Mouse (Mus musculus) midbrain, embryonic 15.5 days (tissue): ENCODE data around the gene Pcnx. TPM values are rescaled to one million over a fixed set of nuclear protein-coding genes. Genes with fewer than 3 reads are reported as not detected.
"Not testable (repeated sequence)": the region's sequence is repeated elsewhere in the genome, so short reads cannot be mapped to it uniquely, and the experiment has no call there.

ENCODE experiments used
- ATAC-seq: fragments of 200-750 bp; cut with Nextera tagmentation; replicated peaks from 2 replicates; pipeline ENCODE4 v1.8.0; 2017; ENCODE audit warnings: moderate TSS enrichment
- H3K27ac ChIP-seq: fragments of 300-500 bp; sonication (generic); 2 replicates; pipeline ENCODE4 v1.5.1; 2015; ENCODE audit warnings: mild to moderate bottlenecking, inconsistent platforms
- H3K27me3 ChIP-seq: fragments of 300-500 bp; sonication (generic); replicated peaks from 2 replicates; pipeline ENCODE4 v1.6.1; 2015; ENCODE audit warnings: inconsistent platforms
- H3K36me3 ChIP-seq: fragments of 300-500 bp; sonication (generic); replicated peaks from 2 replicates; pipeline ENCODE4 v1.6.1; 2015; ENCODE audit warnings: inconsistent platforms
- H3K4me1 ChIP-seq: fragments of 300-500 bp; sonication (generic); 2 replicates; pipeline ENCODE4 v1.6.1; 2015; ENCODE audit warnings: inconsistent platforms
- H3K4me2 ChIP-seq: fragments of 300-500 bp; sonication (generic); 2 replicates; pipeline ENCODE4 v1.6.1; 2015; ENCODE audit warnings: inconsistent platforms, mild to moderate bottlenecking, moderate library complexity
- H3K4me3 ChIP-seq: fragments of 300-500 bp; sonication (generic); 2 replicates; pipeline ENCODE4 v1.5.1; 2015; ENCODE audit warnings: mild to moderate bottlenecking, inconsistent platforms
- H3K9ac ChIP-seq: fragments of 300-500 bp; sonication (generic); 2 replicates; pipeline ENCODE4 v1.6.1; 2015; ENCODE audit warnings: mild to moderate bottlenecking, inconsistent platforms
- H3K9me3 ChIP-seq: fragments of 300-500 bp; sonication (generic); 2 replicates; pipeline ENCODE4 v1.6.1; 2016; ENCODE audit warnings: inconsistent platforms
- WGBS: fragments of 180-500 bp; shearing (Covaris S2); methylation state at CpG from one replicate; pipeline ENCODE4 v1.1.7; 2015; ENCODE audit warnings: mixed read lengths; 5-methylcytosine and 5-hydroxymethylcytosine counted together
- polyA plus RNA-seq: library from polyadenylated mRNA; unstranded; fragments of >200 nt; fragmentation: Nextera tagmentation; extraction: Ambion mirVana; gene quantifications from 2 replicates; pipeline ENCODE4 v1.2.1, GENCODE M21; 2015

Pcnx gene
- polyA plus RNA-seq, 1 experiment from 2014 or later: 12.2 TPM

DNA sequence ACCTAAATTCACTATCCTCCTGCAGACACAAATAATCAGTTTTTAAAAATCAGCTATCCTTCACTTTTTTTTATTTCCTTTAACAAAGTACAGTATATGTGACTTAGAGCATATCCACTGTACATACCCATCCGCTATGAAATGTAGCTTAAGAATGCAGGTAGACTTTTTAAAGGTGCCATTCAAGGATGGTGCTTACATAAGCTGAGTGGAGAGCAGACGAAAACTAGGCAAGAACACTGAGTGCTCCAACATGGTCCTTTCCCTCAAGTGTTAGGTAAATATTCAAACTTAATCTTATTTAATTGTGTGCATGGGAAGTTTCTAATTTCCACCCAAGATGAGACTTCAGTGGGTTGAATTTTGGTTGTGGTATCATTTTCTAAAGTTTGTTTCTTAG lies 119.5 kb downstream of the Pcnx start:
- WGBS: 93% methylated on average over 2 of the region's 2 CpGs
- peaks cover 63% of the 10 kb centered on the region for H3K36me3 ChIP-seq
- H3K9me3 ChIP-seq: no peaks in the 10 kb centered on the region
- H3K4me2 ChIP-seq: no peak overlapping the region
- H3K4me1 ChIP-seq: no peaks in the 10 kb centered on the region
- no peak overlapping the region for H3K9ac ChIP-seq
- H3K4me3 ChIP-seq: no peak overlapping the region
- no peak for ATAC-seq
- H3K27ac ChIP-seq: no peak overlapping the region
- no peaks in the 10 kb centered on the region for H3K27me3 ChIP-seq

DNA sequence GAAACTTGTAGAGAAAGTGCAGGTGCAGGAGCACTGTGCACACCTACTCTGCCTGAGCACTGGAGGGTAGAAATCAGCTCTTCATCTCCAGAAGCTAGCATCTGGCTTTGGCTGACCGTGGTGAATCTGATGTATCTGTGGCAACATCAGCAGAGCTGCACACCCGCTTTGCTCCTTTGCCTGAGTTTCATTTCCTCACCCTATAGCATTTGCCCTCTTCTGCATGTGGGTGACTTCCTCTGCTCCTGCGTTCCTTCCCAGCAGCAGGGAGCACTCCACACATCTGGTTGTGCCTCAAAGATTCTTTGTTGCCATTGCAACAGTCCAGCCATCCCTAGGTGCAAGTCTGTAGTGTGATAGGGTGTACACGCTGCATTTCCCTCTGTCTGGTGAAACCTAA lies 132.3 kb downstream of the Pcnx start:
- no peak overlapping the region for H3K27ac ChIP-seq
- no peaks in the 10 kb centered on the region for H3K4me1 ChIP-seq
- no peaks in the 10 kb centered on the region for H3K27me3 ChIP-seq
- no peak overlapping the region for H3K4me3 ChIP-seq
- no peak overlapping the region for H3K4me2 ChIP-seq
- peaks cover 40% of the 10 kb centered on the region; the same call in 1 of the 2 replicates for H3K36me3 ChIP-seq
- H3K9me3 ChIP-seq: no peaks in the 10 kb centered on the region
- H3K9ac ChIP-seq: no peak overlapping the region
- 89% methylated on average over 4 of the region's 4 CpGs for WGBS
- no peak for ATAC-seq

DNA sequence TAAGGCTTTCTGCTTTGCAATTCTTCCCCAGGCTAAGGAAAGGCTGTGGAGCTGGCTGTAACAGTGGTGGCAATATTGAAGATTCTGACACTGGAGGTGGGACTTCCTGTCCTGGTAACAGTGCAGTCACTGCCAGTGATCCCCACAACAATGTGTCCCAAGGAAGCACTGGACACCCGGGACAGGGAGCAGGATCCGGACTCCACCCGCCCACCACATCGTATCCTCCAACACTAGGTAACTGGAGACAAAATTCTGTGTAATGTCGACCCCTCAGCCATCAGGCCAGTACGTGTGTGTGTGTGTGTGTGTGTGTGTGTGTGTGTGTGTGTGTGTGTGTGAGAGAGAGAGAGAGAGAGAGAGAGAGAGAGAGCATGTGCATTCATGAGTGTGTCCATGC lies 133.2 kb downstream of the Pcnx start:
- no peak for ATAC-seq
- Histone ChIP-seq H3K4me1 (no peaks in the 10 kb centered on the region), H3K27ac (no peak overlapping the region), H3K9me3 (no peaks in the 10 kb centered on the region), H3K36me3 (peaks cover 37% of the 10 kb centered on the region; the same call in 1 of the 2 replicates), H3K4me3 (no peak overlapping the region), H3K9ac (no peak overlapping the region), H3K27me3 (no peaks in the 10 kb centered on the region), H3K4me2 (no peak overlapping the region)
- 90% methylated on average over 6 of the region's 6 CpGs for WGBS

DNA sequence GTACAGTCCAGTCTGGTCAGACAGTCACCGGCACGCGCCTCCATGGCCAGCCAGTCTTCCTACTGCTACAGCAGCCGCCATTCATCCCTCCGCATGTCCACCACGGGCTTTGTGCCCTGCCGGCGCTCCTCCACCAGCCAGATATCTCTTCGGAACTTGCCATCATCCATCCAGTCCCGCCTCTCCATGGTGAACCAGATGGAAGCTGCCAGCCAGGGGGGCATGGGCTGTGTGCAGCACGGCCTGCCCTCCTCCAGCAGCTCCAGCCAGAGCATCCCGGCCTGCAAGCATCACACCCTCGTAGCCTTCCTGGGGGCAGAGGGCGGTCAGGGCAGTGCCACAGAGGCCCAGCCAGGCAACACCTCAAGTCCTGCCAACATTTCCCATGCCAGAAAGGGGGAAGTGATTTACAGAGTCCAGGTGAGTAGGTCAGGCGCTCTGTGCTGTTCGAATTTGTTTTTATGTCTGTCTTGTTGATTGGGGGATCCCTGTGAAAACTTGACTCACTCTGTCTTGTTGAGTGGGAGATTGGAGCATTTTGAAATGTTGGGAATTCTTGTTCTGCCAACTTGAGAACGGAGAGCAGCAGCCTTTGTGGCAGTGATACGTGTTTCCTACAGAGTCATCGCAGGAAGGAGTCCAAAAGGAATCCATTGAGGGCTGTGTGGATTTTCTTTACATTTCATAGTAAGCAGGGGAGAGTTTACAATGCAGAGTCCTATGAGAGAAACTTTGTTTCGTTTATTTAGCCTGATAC lies 135.3 kb downstream of the Pcnx start:
- Histone ChIP-seq H3K4me2 (no peak overlapping the region), H3K4me1 (no peaks in the 10 kb centered on the region), H3K9ac (no peak overlapping the region), H3K27me3 (no peaks in the 10 kb centered on the region), H3K4me3 (no peak overlapping the region), H3K36me3 (peaks cover 37% of the 10 kb centered on the region; the same call in 1 of the 2 replicates), H3K27ac (no peak overlapping the region), H3K9me3 (no peaks in the 10 kb centered on the region)
- ATAC-seq: no peak
- 93% methylated on average over 20 of the region's 20 CpGs for whole genome bisulfite sequencing

DNA sequence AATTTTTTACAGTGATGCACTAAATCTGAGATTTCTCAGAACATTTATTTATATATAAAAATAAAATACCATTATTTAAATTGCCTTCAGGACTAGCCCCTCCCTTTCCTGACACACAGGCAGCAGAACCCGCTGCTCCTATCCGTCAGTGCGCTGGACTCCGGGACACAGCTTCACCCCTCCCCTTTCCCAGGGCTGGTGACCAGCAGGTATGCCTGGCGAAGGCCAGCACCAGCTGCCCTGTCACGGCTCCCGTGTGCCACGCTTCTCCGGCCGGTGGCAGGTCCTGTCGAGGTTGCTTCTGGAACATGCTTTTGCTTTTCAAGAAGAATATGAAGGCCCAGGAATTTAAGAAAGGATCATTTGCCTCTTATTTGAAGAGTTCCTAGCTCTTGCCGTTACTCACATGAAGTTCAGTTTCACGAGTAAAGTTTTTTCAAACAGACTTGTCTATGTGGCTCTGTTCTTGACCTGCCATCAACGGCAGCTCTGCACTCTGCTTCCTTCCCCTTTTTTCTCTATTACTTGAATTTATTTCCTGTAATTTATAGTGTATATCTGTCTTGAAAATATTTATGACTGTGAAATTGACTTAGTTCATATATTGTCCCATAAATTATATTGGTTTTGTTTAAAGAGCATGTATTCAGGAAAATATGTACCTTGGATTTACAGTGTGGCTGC lies 137.0 kb downstream of the Pcnx start:
- Histone ChIP-seq H3K27me3 (no peaks in the 10 kb centered on the region), H3K9ac (no peak overlapping the region), H3K4me3 (no peak overlapping the region), H3K36me3 (peaks cover 27% of the 10 kb centered on the region; the same call in 1 of the 2 replicates), H3K4me1 (no peaks in the 10 kb centered on the region), H3K4me2 (no peak overlapping the region), H3K27ac (no peak overlapping the region), H3K9me3 (no peaks in the 10 kb centered on the region)
- WGBS: 81% methylated on average over 14 of the region's 14 CpGs
- no peak for ATAC-seq

DNA sequence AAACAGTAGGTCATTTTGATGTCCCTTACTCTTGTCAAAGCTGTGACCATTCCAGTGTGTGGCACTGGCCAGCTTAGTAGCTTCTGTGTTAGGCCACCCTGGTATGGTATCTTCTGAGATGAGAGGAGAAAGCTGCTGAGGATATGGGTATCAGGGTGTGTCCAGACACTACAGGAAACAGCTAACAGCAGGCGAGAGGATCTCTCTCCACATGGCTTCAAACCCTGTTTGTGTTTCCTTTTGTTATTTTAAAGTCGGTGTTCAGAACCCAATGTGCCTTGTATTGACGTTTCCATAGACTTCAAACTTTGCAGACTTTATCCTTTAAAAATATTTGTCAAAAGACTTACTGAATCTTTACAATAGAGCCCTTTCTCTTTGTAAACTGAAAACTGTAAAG lies 137.7 kb downstream of the Pcnx start:
- Histone ChIP-seq H3K27me3 (no peaks in the 10 kb centered on the region), H3K36me3 (peaks cover 22% of the 10 kb centered on the region; the same call in 1 of the 2 replicates), H3K27ac (no peak overlapping the region), H3K4me3 (no peak overlapping the region), H3K4me2 (no peak overlapping the region), H3K4me1 (no peaks in the 10 kb centered on the region), H3K9ac (no peak overlapping the region), H3K9me3 (no peaks in the 10 kb centered on the region)
- no peak for ATAC-seq
- WGBS: 44% methylated on average over 3 of the region's 3 CpGs

DNA sequence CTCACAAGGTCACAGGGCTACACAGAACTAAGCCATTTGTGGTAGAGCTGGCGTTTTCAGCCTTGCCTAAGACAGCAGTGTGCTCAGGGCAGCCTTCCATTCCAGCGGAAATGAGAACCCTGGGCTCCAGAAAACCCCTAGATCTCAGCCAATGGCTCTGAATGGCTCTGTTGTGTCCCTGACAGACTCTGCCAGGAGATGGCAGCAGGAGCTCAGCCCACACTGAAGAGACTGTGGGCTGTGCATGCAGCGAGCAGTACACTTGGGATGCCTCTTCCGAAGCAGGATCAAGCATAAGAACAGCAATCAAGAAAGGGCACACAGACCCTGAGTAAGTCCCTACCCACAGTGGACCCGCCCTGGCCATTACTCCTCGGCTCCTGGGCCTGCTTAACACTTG lies 142.9 kb downstream of the Pcnx start:
- H3K4me2 ChIP-seq, H3K27me3 ChIP-seq, H3K27ac ChIP-seq, H3K36me3 ChIP-seq, H3K4me1 ChIP-seq, H3K9me3 ChIP-seq, H3K9ac ChIP-seq, H3K4me3 ChIP-seq: not testable (repeated sequence)
- WGBS: no CpG with 5 or more reads among the region's 6 CpGs
- peak; percentile 95 for ATAC-seq

DNA sequence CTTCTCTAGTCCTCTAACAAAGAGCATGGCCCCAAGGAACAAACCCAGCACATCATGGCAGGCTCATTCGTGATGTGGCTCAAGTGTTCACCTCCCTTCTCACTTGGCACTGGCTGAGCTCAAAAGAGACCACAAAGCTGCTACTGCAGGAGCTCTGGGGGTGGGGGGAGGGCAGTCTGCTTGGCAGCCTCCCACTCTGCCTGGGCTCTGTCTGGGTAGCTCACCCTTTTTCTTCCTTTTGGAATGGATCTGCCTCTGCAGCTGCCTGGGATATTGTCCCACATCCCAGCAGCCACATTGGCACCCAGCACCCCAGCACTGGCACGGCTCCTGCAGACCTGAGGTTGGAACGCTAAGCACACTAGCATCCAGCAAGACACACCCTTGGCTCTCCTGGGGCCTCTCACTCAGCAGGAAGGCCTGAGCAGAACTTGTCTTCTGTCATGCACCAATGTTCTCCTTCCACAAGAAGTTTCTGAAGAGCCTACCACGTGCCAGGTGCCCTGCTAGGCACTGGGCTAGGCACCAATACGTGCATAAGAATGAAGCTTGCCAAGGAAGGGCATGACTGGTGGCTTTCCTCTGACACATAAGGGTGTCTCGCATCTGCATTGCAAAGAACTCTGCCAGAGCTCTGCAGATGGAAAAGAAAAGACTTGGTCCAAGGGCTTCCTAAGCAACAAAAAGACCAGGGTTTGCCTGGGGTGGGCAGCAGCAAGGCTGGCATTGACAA lies 166.2 kb downstream of the Pcnx start:
- H3K36me3 ChIP-seq, H3K4me3 ChIP-seq, H3K4me1 ChIP-seq, H3K4me2 ChIP-seq, H3K27ac ChIP-seq, H3K27me3 ChIP-seq, H3K9ac ChIP-seq, H3K9me3 ChIP-seq: not testable (repeated sequence)
- WGBS: no CpG with 5 or more reads among the region's 6 CpGs
- ATAC-seq: peak; percentile 75

DNA sequence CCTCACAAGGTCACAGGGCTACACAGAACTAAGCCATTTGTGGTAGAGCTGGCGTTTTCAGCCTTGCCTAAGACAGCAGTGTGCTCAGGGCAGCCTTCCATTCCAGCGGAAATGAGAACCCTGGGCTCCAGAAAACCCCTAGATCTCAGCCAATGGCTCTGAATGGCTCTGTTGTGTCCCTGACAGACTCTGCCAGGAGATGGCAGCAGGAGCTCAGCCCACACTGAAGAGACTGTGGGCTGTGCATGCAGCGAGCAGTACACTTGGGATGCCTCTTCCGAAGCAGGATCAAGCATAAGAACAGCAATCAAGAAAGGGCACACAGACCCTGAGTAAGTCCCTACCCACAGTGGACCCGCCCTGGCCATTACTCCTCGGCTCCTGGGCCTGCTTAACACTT lies 173.7 kb downstream of the Pcnx start:
- no CpG with 5 or more reads among the region's 6 CpGs for WGBS
- H3K4me3 ChIP-seq: not testable (repeated sequence)

DNA sequence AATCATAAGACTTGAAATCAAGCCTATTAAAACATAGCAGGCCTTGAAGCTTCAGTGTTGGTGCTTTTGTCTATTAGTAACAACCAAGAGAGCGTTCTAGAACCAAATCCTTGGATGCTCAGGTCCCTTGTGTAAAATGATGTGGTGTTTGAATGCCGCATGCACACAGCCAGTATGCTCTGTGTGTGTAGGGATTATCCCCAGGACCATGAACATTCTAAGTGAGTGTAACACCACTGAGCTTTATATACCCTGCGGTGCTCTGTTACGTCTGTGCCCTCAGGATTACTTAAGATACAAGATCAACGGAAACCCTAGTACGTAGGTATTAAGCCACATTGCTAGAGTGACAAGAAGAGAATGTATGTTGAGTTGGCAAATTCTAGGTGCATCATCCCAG lies 174.2 kb downstream of the Pcnx start:
- 0 out of 2 replicates have a peak, but pooled peaks have one; percentile 51 for ATAC-seq
- H3K27me3 ChIP-seq, H3K4me2 ChIP-seq, H3K27ac ChIP-seq, H3K9me3 ChIP-seq, H3K9ac ChIP-seq, H3K36me3 ChIP-seq, H3K4me3 ChIP-seq, H3K4me1 ChIP-seq: not testable (repeated sequence)
- WGBS: no CpG with 5 or more reads among the region's 6 CpGs

More for the DNA sequence above, 173.7 kb downstream of the Pcnx start:
- peak; percentile 96 for ATAC-seq
- not testable (repeated sequence) for H3K9ac ChIP-seq, H3K9me3 ChIP-seq, H3K4me1 ChIP-seq, H3K36me3 ChIP-seq, H3K27ac ChIP-seq, H3K27me3 ChIP-seq, H3K4me2 ChIP-seq

DNA sequence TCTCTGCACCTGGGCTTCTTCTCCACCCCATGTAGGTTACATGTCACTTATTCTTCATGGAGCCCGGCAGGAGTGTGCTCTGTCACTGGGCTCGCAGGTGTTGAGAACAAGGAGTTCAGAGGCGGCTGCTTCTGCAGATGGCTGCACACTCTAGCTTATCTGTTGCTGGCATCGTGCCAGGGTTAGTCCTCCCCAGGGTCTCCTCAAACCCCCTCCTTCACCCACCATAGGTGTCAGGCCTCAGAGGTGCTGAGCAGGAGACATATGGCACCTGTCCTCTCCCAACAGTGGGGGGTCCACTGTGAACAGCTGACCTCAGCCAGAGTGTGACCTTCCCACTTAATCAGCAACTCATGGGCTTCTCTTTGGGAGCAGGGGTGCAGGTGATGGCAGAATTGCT lies 184.3 kb downstream of the Pcnx start:
- H3K4me3 ChIP-seq, H3K27ac ChIP-seq, H3K27me3 ChIP-seq, H3K36me3 ChIP-seq, ATAC-seq, H3K4me1 ChIP-seq, H3K4me2 ChIP-seq, H3K9ac ChIP-seq, H3K9me3 ChIP-seq: not testable (repeated sequence)
- no CpG with 5 or more reads among the region's 4 CpGs for WGBS
